Mouse (Mus musculus) embryonic fibroblast, embryonic 13.5 days (primary cell): Measurements from ENCODE around the gene Tmem164. TPM values are rescaled to one million over a fixed set of nuclear protein-coding genes. Genes with fewer than 3 reads are reported as not detected.

Experiments
- H3K27ac ChIP-seq: 2 replicates; pipeline ENCODE4 v1.5.1; 2012; ENCODE audit warnings: low read length, control low read depth, inconsistent platforms; ENCODE audit not compliant: insufficient read depth
- H3K4me1 ChIP-seq: 2 replicates; pipeline ENCODE4 v1.6.1; 2011; ENCODE audit warnings: low read length; ENCODE audit not compliant: control insufficient read depth, insufficient read depth
- H3K4me3 ChIP-seq: 2 replicates; pipeline ENCODE4 v1.5.1; 2011; ENCODE audit warnings: mild to moderate bottlenecking, control low read depth, low read length; ENCODE audit not compliant: insufficient read depth
- CTCF ChIP-seq: IDR thresholded peaks from 2 replicates; pipeline ENCODE4 v1.5.1; 2011; ENCODE audit warnings: mild to moderate bottlenecking, control low read depth, low read length, moderate library complexity, borderline replicate concordance; ENCODE audit not compliant: insufficient read depth
- POLR2A ChIP-seq: IDR thresholded peaks from 2 replicates; pipeline ENCODE4 v1.6.1; 2011; ENCODE audit warnings: low read depth, mild to moderate bottlenecking, control low read depth, low read length, moderate library complexity
- polyA plus RNA-seq: library from polyadenylated mRNA; stranded (reverse); fragments of >200 nt; gene quantifications from 2 replicates; pipeline ENCODE4 v1.2.4, GENCODE M21; 2011; ENCODE audit warnings: low read depth; ENCODE audit not compliant: missing spikeins, insufficient read length

The Tmem164 gene
- polyA plus RNA-seq, 1 experiment, result 68.6 TPM

DNA sequence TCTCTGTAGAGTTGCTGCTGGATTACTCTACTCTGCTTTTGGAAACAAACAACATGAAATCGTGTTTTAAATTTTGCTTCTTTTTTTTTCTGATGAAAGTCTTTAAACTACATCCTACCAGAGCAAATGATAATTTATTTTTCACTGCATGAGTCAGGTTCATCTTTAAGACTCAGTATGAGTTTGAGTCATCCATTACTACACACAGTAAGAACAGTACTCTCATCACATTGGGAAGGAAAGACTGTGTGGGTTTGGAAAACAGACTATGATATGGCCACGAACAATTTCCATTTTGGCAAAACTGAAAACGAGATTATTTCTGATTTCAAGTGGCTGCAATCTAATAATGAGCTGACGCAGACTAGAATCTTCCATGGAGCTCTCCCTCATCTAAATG, 202.4 kb downstream of the Tmem164 start:
- peak overlapping the region; percentile 65; the same call in 1 of the 2 replicates for H3K27ac ChIP-seq
- no peak for TF ChIP-seq CTCF
- no peak for TF ChIP-seq POLR2A
- H3K4me3 ChIP-seq, result no peak overlapping the region

DNA sequence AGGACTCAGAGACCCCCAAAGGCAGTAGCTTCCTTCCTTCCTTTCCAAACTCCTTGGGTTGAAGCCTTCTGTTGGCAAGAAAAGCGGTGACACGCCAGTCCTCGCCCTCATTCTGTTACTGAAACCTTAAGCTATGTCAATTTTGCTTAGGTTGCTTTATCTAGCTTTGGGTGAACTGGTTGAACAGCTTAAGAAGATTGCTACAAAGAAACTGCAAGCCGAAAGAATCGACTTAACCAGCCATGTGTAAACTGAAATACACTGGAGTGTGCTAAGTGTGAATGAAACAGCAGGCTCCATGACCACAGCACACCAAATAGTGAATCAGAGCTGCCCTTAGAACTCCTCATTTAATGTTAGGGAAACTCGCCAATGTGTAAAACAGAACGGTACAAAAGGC, 204.8 kb downstream of the Tmem164 start:
- TF ChIP-seq POLR2A, result no peak
- no peak for TF ChIP-seq CTCF
- H3K4me3 ChIP-seq, result no peak overlapping the region

More for the DNA sequence above, 202.4 kb downstream of the Tmem164 start:
- no peaks in the 10 kb centered on the region; the same call in 1 of the 2 replicates for H3K4me1 ChIP-seq

More for the DNA sequence above, 204.8 kb downstream of the Tmem164 start:
- Histone ChIP-seq H3K4me1 (no peaks in the 10 kb centered on the region; the same call in 1 of the 2 replicates), H3K27ac (no peak overlapping the region)
